Mouse (Mus musculus): Measurements from ENCODE around the gene Vac14. TPM values are rescaled to one million over a fixed set of nuclear protein-coding genes. Genes with fewer than 3 reads are reported as not detected.
A peak's percentile ranks its signal among the peaks of the same experiment; 100 is the strongest.

Vac14 gene
- polyA plus RNA-seq, 1 experiment from 2014 or later, result 16.1 TPM

DNA sequence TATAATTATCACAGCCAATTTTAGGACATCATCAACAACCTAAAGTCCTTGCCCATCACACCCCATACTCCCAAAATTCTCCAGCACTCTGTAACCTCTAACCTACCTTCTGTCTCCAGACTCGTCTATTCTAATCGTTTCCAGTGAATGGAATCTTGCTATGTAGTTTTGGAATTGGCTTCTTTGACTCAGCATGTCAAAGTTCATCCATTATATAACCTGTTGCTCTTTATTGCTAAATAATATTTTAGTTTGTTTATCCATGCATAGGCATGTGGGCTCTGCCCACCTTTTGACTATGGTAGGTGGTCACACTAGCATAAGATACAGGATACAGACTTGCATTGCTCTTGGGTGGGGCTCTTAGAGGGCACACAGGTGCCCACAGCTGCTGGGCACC is 26.5 kb downstream of the Vac14 start:
- WGBS, result 86% methylated on average over 2 of the region's 2 CpGs
- DNase-seq (ENCODE audit: low spot score) (no peak), ATAC-seq (replicated peaks; ENCODE audit: low FRiP score, low read depth) (no peak)
- H3K9me3 ChIP-seq (replicated peaks; ENCODE audit: low read length), result no peaks in the 10 kb centered on the region
- TF ChIP-seq CTCF (IDR thresholded peaks at IDR 0.05; ENCODE audit: low read depth), result no peak
- no peak overlapping the region for H3K4me3 ChIP-seq (replicated peaks; ENCODE audit: low read depth, low read length)
- no peak overlapping the region for H3K27ac ChIP-seq
- H3K27me3 ChIP-seq (ENCODE audit: insufficient read depth, low read length), result no peaks in the 10 kb centered on the region
- H3K4me1 ChIP-seq (replicated peaks; ENCODE audit: insufficient read depth, low read length), result no peaks in the 10 kb centered on the region
- peaks cover 14% of the 10 kb centered on the region; the same call in 1 of the 2 replicates for H3K36me3 ChIP-seq (ENCODE audit: insufficient read depth, low read length)
- no peak overlapping the region for H3K9ac ChIP-seq (ENCODE audit: low read depth, low read length)
- H3K4me2 ChIP-seq (ENCODE audit: low read length), result no peak overlapping the region

DNA sequence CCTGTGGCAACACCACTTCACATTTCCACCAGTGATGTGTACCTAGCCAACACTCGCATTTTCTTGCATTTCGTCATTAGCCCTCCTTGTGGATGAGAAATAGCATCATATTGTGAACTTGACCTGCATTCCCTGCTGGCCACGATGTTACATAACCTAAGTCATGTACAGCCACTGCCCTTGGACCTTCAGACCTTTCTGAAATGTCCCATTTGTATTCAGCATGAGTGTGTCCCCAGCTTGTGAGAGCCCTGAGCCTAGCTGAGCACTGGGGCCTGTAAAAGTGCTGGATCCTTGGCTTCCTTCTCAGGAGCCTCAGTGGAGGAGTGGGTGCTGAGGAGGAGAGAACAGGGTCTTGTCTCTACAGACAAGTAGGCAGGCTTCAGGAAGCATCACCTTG is 27.0 kb downstream of the Vac14 start:
- Histone ChIP-seq H3K27ac (no peak overlapping the region), H3K4me1 (replicated peaks; ENCODE audit: insufficient read depth, low read length) (no peaks in the 10 kb centered on the region), H3K4me3 (replicated peaks; ENCODE audit: low read depth, low read length) (no peak overlapping the region), H3K27me3 (ENCODE audit: insufficient read depth, low read length) (no peaks in the 10 kb centered on the region), H3K9me3 (replicated peaks; ENCODE audit: low read length) (no peaks in the 10 kb centered on the region), H3K9ac (ENCODE audit: low read depth, low read length) (no peak overlapping the region), H3K4me2 (ENCODE audit: low read length) (no peak overlapping the region), H3K36me3 (ENCODE audit: insufficient read depth, low read length) (peaks cover 14% of the 10 kb centered on the region; the same call in 1 of the 2 replicates)
- DNase-seq (ENCODE audit: low spot score) (no peak), ATAC-seq (replicated peaks; ENCODE audit: low FRiP score, low read depth) (no peak)
- no peak for TF ChIP-seq CTCF (IDR thresholded peaks at IDR 0.05; ENCODE audit: low read depth)
- 80% methylated on average over 3 of the region's 3 CpGs for WGBS

DNA sequence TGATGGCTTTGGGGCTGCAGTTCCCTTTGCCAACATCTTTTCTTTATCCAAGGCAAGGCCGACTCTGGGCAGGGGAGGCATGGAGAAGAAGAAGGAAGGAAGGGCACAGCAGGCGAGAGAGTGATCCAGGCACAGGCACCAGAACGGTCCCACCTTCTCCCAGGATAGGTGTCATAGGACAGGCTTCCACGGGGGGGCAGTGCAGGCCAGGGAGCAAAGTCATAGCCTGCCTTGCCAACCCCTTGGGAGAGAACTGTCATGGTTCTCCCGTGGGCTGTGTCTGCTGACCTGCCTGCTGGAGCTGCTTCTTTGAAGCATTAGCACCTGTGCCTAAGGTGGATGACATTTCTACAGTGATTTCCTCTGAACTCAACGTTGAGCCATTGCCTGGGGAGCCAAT is 27.7 kb downstream of the Vac14 start:
- H3K27me3 ChIP-seq (ENCODE audit: insufficient read depth, low read length), result no peaks in the 10 kb centered on the region
- no peak overlapping the region for H3K27ac ChIP-seq
- peaks cover 19% of the 10 kb centered on the region; the same call in 1 of the 2 replicates for H3K36me3 ChIP-seq (ENCODE audit: insufficient read depth, low read length)
- no peak overlapping the region for H3K4me2 ChIP-seq (ENCODE audit: low read length)
- no peak overlapping the region for H3K9ac ChIP-seq (ENCODE audit: low read depth, low read length)
- WGBS, result 37% methylated on average over 6 of the region's 6 CpGs
- H3K9me3 ChIP-seq (replicated peaks; ENCODE audit: low read length), result no peaks in the 10 kb centered on the region
- no peak; the same call in 1 of the 2 replicates for ATAC-seq (replicated peaks; ENCODE audit: low FRiP score, low read depth)
- H3K4me1 ChIP-seq (replicated peaks; ENCODE audit: insufficient read depth, low read length), result no peaks in the 10 kb centered on the region
- DNase-seq (ENCODE audit: low spot score), result peak; percentile 78
- TF ChIP-seq CTCF (IDR thresholded peaks at IDR 0.05; ENCODE audit: low read depth), result peak; percentile 93
- no peak overlapping the region for H3K4me3 ChIP-seq (replicated peaks; ENCODE audit: low read depth, low read length)

DNA sequence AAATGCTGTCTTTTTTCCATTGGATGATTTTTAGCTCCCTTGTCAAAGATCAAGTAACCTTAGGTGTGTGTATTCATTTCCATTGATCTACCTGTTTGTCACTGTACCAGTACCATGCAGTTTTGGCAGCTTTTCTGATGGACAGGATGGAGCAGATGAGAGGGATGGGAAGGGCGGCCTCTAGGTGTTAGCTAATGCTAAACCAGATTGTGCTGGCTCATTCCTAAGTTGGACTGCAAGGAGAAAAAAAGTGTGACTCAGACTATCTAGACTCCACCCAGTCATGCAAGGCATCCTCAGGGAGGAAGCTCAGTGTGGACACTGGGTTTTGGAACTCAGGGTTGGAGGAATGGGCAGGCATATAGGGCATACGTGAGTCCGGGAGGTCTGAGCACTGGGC is 30.2 kb downstream of the Vac14 start:
- DNase-seq (ENCODE audit: low spot score) (no peak), ATAC-seq (replicated peaks; ENCODE audit: low FRiP score, low read depth) (no peak)
- WGBS, result 85% methylated on average over 3 of the region's 3 CpGs

DNA sequence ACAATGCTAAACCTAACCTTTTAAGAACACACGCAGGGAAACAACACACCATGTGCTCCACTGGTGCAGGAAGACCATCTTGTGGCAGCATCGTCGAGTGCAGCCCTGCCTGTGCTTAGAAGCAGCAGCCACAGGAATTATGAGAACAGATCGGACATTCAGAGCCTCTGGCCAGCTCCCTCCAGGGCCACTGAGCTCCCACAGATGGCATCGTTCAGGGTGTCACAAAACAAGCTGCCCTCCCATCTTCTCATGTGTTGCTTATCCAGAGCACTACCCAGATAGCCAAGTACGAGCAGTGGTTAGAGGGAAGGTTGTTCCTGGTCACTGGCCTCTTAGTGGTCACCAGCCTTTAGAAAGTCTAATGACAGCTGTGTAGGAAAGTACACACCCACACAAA is 30.9 kb downstream of the Vac14 start:
- WGBS, result 73% methylated on average over 6 of the region's 6 CpGs
- no peak overlapping the region for H3K9ac ChIP-seq (ENCODE audit: low read depth, low read length)
- no peak for TF ChIP-seq CTCF (IDR thresholded peaks at IDR 0.05; ENCODE audit: low read depth)

More for the DNA sequence above, 30.2 kb downstream of the Vac14 start:
- Histone ChIP-seq H3K4me1 (replicated peaks; ENCODE audit: insufficient read depth, low read length) (no peaks in the 10 kb centered on the region), H3K9ac (ENCODE audit: low read depth, low read length) (no peak overlapping the region), H3K27me3 (ENCODE audit: insufficient read depth, low read length) (no peaks in the 10 kb centered on the region), H3K4me2 (ENCODE audit: low read length) (no peak overlapping the region), H3K27ac (no peak overlapping the region), H3K9me3 (replicated peaks; ENCODE audit: low read length) (no peaks in the 10 kb centered on the region), H3K36me3 (ENCODE audit: insufficient read depth, low read length) (0 out of 2 replicates have a peak, but pooled peaks cover 15% of the 10 kb centered on the region), H3K4me3 (replicated peaks; ENCODE audit: low read depth, low read length) (no peak overlapping the region)
- TF ChIP-seq CTCF (IDR thresholded peaks at IDR 0.05; ENCODE audit: low read depth), result no peak

DNA sequence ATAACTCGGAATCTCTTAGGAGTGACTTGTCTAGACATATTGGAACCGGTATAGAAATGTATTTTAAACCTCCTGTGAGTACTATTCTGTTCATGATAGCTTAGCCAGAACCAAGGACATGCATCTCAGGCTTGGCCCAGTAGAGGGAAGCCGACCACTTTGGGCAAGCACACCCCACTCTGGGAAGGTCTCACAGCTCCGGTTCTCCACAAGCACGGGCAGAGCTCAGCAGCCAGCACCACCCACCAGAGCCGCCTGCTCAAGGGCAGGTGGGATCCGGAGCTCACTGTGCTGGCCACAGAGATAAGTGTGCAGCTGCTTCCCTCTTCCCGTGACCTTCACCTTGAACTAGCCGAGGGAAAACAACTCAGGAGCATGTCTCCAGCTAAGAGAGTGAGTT is 32.5 kb downstream of the Vac14 start:
- 81% methylated on average over 9 of the region's 9 CpGs for WGBS
- H3K9ac ChIP-seq (ENCODE audit: low read depth, low read length), result no peak overlapping the region
- H3K9me3 ChIP-seq (replicated peaks; ENCODE audit: low read length), result no peaks in the 10 kb centered on the region
- no peak overlapping the region for H3K27ac ChIP-seq
- H3K4me2 ChIP-seq (ENCODE audit: low read length), result no peak overlapping the region
- H3K4me1 ChIP-seq (replicated peaks; ENCODE audit: insufficient read depth, low read length), result no peaks in the 10 kb centered on the region
- 0 out of 2 replicates have a peak, but pooled peaks have one; percentile 17 for TF ChIP-seq CTCF (IDR thresholded peaks at IDR 0.05; ENCODE audit: low read depth)
- H3K4me3 ChIP-seq (replicated peaks; ENCODE audit: low read depth, low read length), result no peak overlapping the region
- DNase-seq (ENCODE audit: low spot score), result no peak
- no peaks in the 10 kb centered on the region for H3K27me3 ChIP-seq (ENCODE audit: insufficient read depth, low read length)
- H3K36me3 ChIP-seq (ENCODE audit: insufficient read depth, low read length), result 0 out of 2 replicates have a peak, but pooled peaks cover 12% of the 10 kb centered on the region
- ATAC-seq (replicated peaks; ENCODE audit: low FRiP score, low read depth), result no peak

More for the DNA sequence above, 30.9 kb downstream of the Vac14 start:
- H3K4me2 ChIP-seq (ENCODE audit: low read length), result no peak overlapping the region
- H3K36me3 ChIP-seq (ENCODE audit: insufficient read depth, low read length), result 0 out of 2 replicates have a peak, but pooled peaks cover 15% of the 10 kb centered on the region
- H3K4me3 ChIP-seq (replicated peaks; ENCODE audit: low read depth, low read length), result no peak overlapping the region
- no peaks in the 10 kb centered on the region for H3K27me3 ChIP-seq (ENCODE audit: insufficient read depth, low read length)
- H3K27ac ChIP-seq, result no peak overlapping the region
- H3K4me1 ChIP-seq (replicated peaks; ENCODE audit: insufficient read depth, low read length), result no peaks in the 10 kb centered on the region
- no peaks in the 10 kb centered on the region for H3K9me3 ChIP-seq (replicated peaks; ENCODE audit: low read length)
- DNase-seq (ENCODE audit: low spot score), result no peak
- ATAC-seq (replicated peaks; ENCODE audit: low FRiP score, low read depth), result no peak

DNA sequence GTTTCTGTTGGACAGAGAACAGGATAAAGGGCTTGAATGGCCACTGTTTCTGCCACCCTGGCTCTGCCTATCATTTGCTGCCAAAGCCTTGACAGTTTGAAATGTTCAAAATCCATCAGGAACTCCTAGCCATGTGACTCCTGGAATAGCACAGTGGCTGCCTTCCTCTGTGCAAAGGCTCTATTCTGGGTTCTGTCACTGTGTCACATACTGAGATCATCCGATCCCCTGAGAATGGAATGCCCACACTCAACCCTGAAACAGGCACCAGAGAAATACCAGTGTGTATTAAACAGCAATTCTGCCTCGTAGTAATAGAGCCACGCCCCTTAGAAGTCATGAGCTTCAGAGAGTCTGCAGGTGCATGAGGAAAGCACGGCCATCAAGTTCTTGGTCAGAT is 33.5 kb downstream of the Vac14 start:
- WGBS, result 81% methylated on average over 4 of the region's 4 CpGs
- Histone ChIP-seq H3K27ac (no peak overlapping the region), H3K9me3 (replicated peaks; ENCODE audit: low read length) (no peaks in the 10 kb centered on the region), H3K27me3 (ENCODE audit: insufficient read depth, low read length) (no peaks in the 10 kb centered on the region), H3K4me3 (replicated peaks; ENCODE audit: low read depth, low read length) (no peak overlapping the region), H3K4me1 (replicated peaks; ENCODE audit: insufficient read depth, low read length) (no peaks in the 10 kb centered on the region), H3K4me2 (ENCODE audit: low read length) (no peak overlapping the region), H3K9ac (ENCODE audit: low read depth, low read length) (no peak overlapping the region), H3K36me3 (ENCODE audit: insufficient read depth, low read length) (0 out of 2 replicates have a peak, but pooled peaks cover 12% of the 10 kb centered on the region)
- ATAC-seq (replicated peaks; ENCODE audit: low FRiP score, low read depth) (no peak), DNase-seq (ENCODE audit: low spot score) (no peak)
- no peak for TF ChIP-seq CTCF (IDR thresholded peaks at IDR 0.05; ENCODE audit: low read depth)
